Mouse (Mus musculus) heart, embryonic 14.5 days (tissue): Measurements from ENCODE around the gene Zc3h12b. TPM values are rescaled to one million over a fixed set of nuclear protein-coding genes. Genes with fewer than 3 reads are reported as not detected.

ENCODE experiments used
- ATAC-seq: fragments of 200-750 bp; cut with Nextera tagmentation; 2 replicates; pipeline ENCODE4 v1.8.0; 2017; ENCODE audit warnings: low read depth, moderate TSS enrichment; ENCODE audit not compliant: insufficient number of reproducible peaks, insufficient read depth, low FRiP score
- H3K27ac ChIP-seq, 2 experiments: fragments of 200-500 bp in 1 of 2; fragments of 300-500 bp in 1 of 2; sonication (generic) in 1 of 2; replicated peaks in 1 of 2; 2 replicates each; pipeline ENCODE4 v1.5.1; 2012 to 2014; ENCODE audit warnings: low read depth in 2 of 2, low read length in 2 of 2, control low read depth in 1 of 2, mild to moderate bottlenecking in 1 of 2, mixed read lengths in 1 of 2; ENCODE audit not compliant: control insufficient read depth in 1 of 2, insufficient read depth in 1 of 2
- H3K27me3 ChIP-seq: fragments of 300-500 bp; sonication (generic); 2 replicates; pipeline ENCODE4 v1.6.1; 2014; ENCODE audit warnings: mild to moderate bottlenecking, low read length, control low read depth; ENCODE audit not compliant: control insufficient read depth, insufficient read depth
- H3K36me3 ChIP-seq: fragments of 300-500 bp; sonication (generic); 2 replicates; pipeline ENCODE4 v1.6.1; 2014; ENCODE audit warnings: mild to moderate bottlenecking, control low read depth, low read length, mixed read lengths; ENCODE audit not compliant: control insufficient read depth, insufficient read depth
- H3K4me1 ChIP-seq, 2 experiments: fragments of 200-500 bp in 1 of 2; fragments of 300-500 bp in 1 of 2; sonication (generic) in 1 of 2; 2 replicates each; pipeline ENCODE4 v1.6.1; 2012 to 2014; ENCODE audit warnings: low read length in 2 of 2, control low read depth in 1 of 2, mixed read lengths in 1 of 2; ENCODE audit not compliant: control insufficient read depth in 2 of 2, insufficient read depth in 2 of 2
- H3K4me2 ChIP-seq: fragments of 300-500 bp; sonication (generic); 2 replicates; pipeline ENCODE4 v1.6.1; 2014; ENCODE audit warnings: mild to moderate bottlenecking, low read length
- H3K4me3 ChIP-seq, 2 experiments: fragments of 200-500 bp in 1 of 2; fragments of 300-500 bp in 1 of 2; sonication (generic) in 1 of 2; 2 replicates each; pipeline ENCODE4 v1.5.1; 2012 to 2014; ENCODE audit warnings: low read length in 2 of 2, mild to moderate bottlenecking in 2 of 2, control low read depth in 1 of 2, low read depth in 1 of 2, moderate library complexity in 1 of 2; ENCODE audit not compliant: control insufficient read depth in 1 of 2, insufficient read depth in 1 of 2
- H3K9ac ChIP-seq: fragments of 300-500 bp; sonication (generic); 2 replicates; pipeline ENCODE4 v1.6.1; 2014; ENCODE audit warnings: mild to moderate bottlenecking, low read length
- H3K9me3 ChIP-seq: fragments of 300-500 bp; sonication (generic); 2 replicates; pipeline ENCODE4 v1.6.1; 2016; ENCODE audit warnings: low read length, control low read depth; ENCODE audit not compliant: control insufficient read depth
- WGBS: fragments of 180-500 bp; shearing (Covaris S2); extraction: QIAGEN DNeasy Blood & Tissue Kit; methylation state at CpG from one replicate; pipeline ENCODE4 v1.1.7; 2014; 5-methylcytosine and 5-hydroxymethylcytosine counted together
- polyA plus RNA-seq: library from polyadenylated mRNA; unstranded; fragments of >200 nt; fragmentation: Nextera tagmentation; extraction: Ambion mirVana; gene quantifications from 2 replicates; pipeline ENCODE4 v1.2.1, GENCODE M21; 2014

Zc3h12b gene
- polyA plus RNA-seq, 1 experiment from 2014 or later = 2.6 TPM

GRCm38 (mm10) chrX:95963366-95963765, 251.9 kb downstream of the Zc3h12b start:
- H3K9ac ChIP-seq = no peak overlapping the region
- ATAC-seq = peak; percentile 8; the same call in 1 of the 2 replicates
- no peak overlapping the region for H3K27ac ChIP-seq
- H3K9me3 ChIP-seq = no peaks in the 10 kb centered on the region
- 64% methylated on average over 2 of the region's 2 CpGs for WGBS
- H3K27me3 ChIP-seq = no peaks in the 10 kb centered on the region
- H3K36me3 ChIP-seq = no peaks in the 10 kb centered on the region
- H3K4me1 ChIP-seq = no peaks in the 10 kb centered on the region
- no peak overlapping the region for H3K4me3 ChIP-seq
- no peak overlapping the region for H3K4me2 ChIP-seq

- Histone ChIP-seq H3K9me3 (no peaks in the 10 kb centered on the region), H3K4me1 (no peaks in the 10 kb centered on the region), H3K4me2 (no peak overlapping the region), H3K27ac (no peak overlapping the region), H3K9ac (no peak overlapping the region), H3K27me3 (no peaks in the 10 kb centered on the region), H3K36me3 (no peaks in the 10 kb centered on the region), H3K4me3 (no peak overlapping the region)
- no peak for ATAC-seq
- 62% methylated on average over 6 of the region's 6 CpGs for WGBS
Measured at GRCm38 (mm10) chrX:95965036-95965435, 253.6 kb downstream of the Zc3h12b start.

DNA sequence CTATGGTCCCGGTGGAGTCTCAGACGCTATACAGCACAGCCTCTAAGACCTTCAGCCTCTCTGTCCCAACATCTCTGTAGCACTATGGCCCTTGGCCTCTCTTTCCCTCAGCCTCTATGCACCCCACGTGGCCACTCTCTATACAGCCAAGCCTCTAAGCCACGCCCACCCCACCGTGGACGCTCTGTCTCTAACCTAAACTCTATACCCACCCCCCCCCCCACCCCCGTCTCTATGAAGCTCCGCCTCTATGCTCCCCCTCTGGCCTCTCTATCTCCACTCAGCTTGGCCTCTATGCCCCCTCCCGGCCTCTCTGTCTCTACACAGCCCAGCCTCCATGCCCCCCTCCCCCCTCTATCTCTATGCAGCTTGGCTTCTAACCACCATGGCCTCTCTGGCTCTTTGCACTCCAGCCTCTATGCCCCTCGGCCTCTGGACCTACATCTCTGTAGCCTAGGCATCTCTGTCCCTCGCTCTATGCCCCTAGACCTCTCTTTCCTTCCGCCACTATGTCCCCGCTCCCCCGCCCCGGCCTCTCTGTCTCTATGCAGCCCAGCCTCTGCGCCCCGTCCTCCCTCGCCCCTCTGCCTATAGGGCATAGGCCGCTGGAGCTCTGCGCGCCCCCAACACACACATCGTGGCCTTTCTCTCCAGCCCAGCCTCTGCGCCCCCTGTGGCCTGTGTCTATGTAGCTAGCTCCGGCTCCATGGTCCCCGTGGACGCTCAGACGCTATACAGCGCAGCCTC, 256.5 kb downstream of the Zc3h12b start:
- WGBS = 20% methylated on average over 27 of the region's 28 CpGs
- H3K27ac ChIP-seq = peak overlapping the region; percentile 28 to 34; a peak in 3 of 4 replicates
- peak overlapping the region; percentile 62; the same call in 1 of the 2 replicates for H3K9ac ChIP-seq
- H3K36me3 ChIP-seq = no peaks in the 10 kb centered on the region
- peak overlapping the region; percentile 43 to 48 for H3K4me3 ChIP-seq
- ATAC-seq = peak; percentile 74
- no peaks in the 10 kb centered on the region for H3K4me1 ChIP-seq
- peak overlapping the region; percentile 68 for H3K4me2 ChIP-seq
- H3K9me3 ChIP-seq = no peaks in the 10 kb centered on the region
- no peaks in the 10 kb centered on the region for H3K27me3 ChIP-seq

GRCm38 (mm10) chrX:95968594-95968965, 257.1 kb downstream of the Zc3h12b start:
- peak overlapping the region; percentile 43 to 48 for H3K4me3 ChIP-seq
- peak overlapping the region; percentile 68 for H3K4me2 ChIP-seq
- no peaks in the 10 kb centered on the region for H3K9me3 ChIP-seq
- H3K27ac ChIP-seq = peak overlapping the region; percentile 28 to 29; a peak in 2 of 4 replicates
- no peaks in the 10 kb centered on the region for H3K36me3 ChIP-seq
- no peaks in the 10 kb centered on the region for H3K4me1 ChIP-seq
- no peaks in the 10 kb centered on the region for H3K27me3 ChIP-seq
- ATAC-seq = peak; percentile 88
- 21% methylated on average over 6 of the region's 6 CpGs for WGBS
- peak overlapping the region; percentile 62; the same call in 1 of the 2 replicates for H3K9ac ChIP-seq

DNA sequence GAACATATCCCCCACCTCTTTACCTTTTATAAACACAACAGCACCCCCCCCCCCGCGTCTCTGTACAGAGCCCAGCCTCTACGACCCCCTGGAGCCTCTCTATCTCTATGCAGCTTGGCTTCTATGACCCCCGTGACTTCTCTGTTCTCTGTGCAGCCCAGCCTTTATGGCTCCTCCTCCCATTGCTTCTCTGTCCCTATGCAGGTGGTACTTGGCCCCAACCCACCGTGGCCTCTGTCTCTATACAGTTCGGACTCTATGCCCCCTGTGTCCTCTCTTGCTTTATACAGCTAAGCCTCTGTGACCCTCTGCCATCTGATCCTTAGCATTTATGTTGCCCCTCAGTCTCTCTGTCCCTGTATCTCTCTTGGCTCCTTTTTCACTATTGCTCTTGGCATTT, 257.6 kb downstream of the Zc3h12b start:
- H3K27me3 ChIP-seq = no peaks in the 10 kb centered on the region

DNA sequence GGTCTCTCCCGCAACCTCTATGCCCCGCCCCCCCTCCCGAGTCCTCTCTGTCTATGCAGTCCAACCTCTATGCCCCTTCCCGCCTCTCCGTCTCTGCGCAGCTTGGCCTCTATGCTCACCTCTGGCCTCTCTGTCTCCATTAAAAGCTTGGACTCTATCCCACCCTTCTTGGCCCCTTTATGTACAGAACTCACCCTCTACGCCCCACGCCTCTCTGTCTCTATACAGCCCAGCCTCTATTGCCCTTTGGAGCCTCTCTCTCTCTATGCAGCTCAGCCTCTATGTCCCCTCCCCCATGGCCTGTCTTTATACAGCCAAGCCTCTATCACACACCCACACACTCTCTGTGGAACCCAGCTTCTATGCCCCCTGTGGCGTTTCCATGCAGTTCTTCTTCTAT, 258.5 kb downstream of the Zc3h12b start:
- no peak overlapping the region for H3K4me2 ChIP-seq
- no peak overlapping the region for H3K4me3 ChIP-seq
- H3K4me1 ChIP-seq = no peaks in the 10 kb centered on the region
- no peaks in the 10 kb centered on the region for H3K27me3 ChIP-seq
- no peaks in the 10 kb centered on the region for H3K36me3 ChIP-seq
- H3K27ac ChIP-seq = no peak overlapping the region
- no peaks in the 10 kb centered on the region for H3K9me3 ChIP-seq
- H3K9ac ChIP-seq = no peak overlapping the region
- ATAC-seq = no peak
- WGBS = 84% methylated on average over 9 of the region's 9 CpGs

More for the DNA sequence above, 257.6 kb downstream of the Zc3h12b start:
- H3K9ac ChIP-seq = no peak overlapping the region
- H3K4me1 ChIP-seq = no peaks in the 10 kb centered on the region
- H3K4me3 ChIP-seq = no peak overlapping the region
- no peak overlapping the region for H3K27ac ChIP-seq
- peak overlapping the region; percentile 68; the same call in 1 of the 2 replicates for H3K4me2 ChIP-seq
- H3K36me3 ChIP-seq = no peaks in the 10 kb centered on the region
- WGBS = 57% methylated on average over 5 of the region's 6 CpGs
- H3K9me3 ChIP-seq = no peaks in the 10 kb centered on the region
- ATAC-seq = no peak
